Mouse (Mus musculus): ENCODE data around the gene Olfr640. TPM values are rescaled to one million over a fixed set of nuclear protein-coding genes. Genes with fewer than 3 reads are reported as not detected.

Olfr640 gene
- total and polyA plus RNA-seq, 3 experiments = not detected

DNA sequence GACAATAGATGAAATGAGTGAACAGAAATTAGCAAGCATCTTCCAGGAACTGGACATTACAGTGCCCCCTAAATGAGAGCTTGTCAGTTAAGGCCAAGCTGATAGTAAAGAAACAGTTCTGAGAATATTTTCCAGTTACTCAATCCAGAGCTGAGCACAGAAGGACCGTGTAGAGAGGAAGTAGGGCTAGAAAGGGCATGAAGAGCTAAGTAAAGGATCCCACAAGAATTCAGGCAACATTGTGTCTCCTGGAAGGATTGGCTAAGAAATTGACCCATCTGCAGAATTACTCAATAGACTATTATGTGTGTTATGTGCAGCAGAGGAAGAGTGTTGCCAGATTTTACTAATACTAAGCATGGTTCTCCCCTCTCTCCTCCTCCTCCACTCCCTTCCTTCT lies 53.6 kb downstream of the Olfr640 start:
- in situ Hi-C loops (cut with MboI; ENCODE audit: low pct_ligation_motif_present, low pct_unique_long_range_greater_than_20kb, low sequenced_read_pairs) (no loop called here), dilution Hi-C loops (cut with MboI; ENCODE audit: extremely low pct_ligation_motif_present, extremely low pct_unique_long_range_greater_than_20kb, low sequenced_read_pairs) (no loop called here)
- no peak overlapping the region for H3K27ac ChIP-seq (ENCODE audit: insufficient read depth, low read depth)
- no peaks in the 10 kb centered on the region for H3K9me3 ChIP-seq (replicated peaks; ENCODE audit: low read length)
- no peaks in the 10 kb centered on the region for H3K79me2 ChIP-seq (replicated peaks; ENCODE audit: control insufficient read depth, extremely low read depth, insufficient read depth, poor library complexity, severe bottlenecking)
- H3K4me3 ChIP-seq (replicated peaks in 1 of 3; ENCODE audit: low read depth in 2 of 3, low read length in 2 of 3, poor library complexity in 1 of 3) = no peak overlapping the region
- H3K9ac ChIP-seq (ENCODE audit: insufficient read depth, low read depth) = no peak overlapping the region
- DNase-seq (ENCODE audit: extremely low read depth) = no peak
- TF ChIP-seq KAT2A (IDR thresholded peaks at IDR 0.05; ENCODE audit: insufficient replicate concordance, low read length) = no peak
- TF ChIP-seq TCF12 (IDR thresholded peaks at IDR 0.05; ENCODE audit: low read depth, low read length) = no peak
- no peak for TF ChIP-seq NRF1 (IDR thresholded peaks at IDR 0.05; ENCODE audit: low read depth, low read length)
- TF ChIP-seq ZKSCAN1 (IDR thresholded peaks at IDR 0.05; ENCODE audit: borderline replicate concordance, low read depth, low read length) = no peak
- no peaks in the 10 kb centered on the region for H3K4me1 ChIP-seq (ENCODE audit: control insufficient read depth in 1 of 2, insufficient read depth in 2 of 2)
- no peak overlapping the region for H3K4me2 ChIP-seq (ENCODE audit: insufficient read depth, low read depth, poor library complexity, severe bottlenecking)
- peaks cover 4% of the 10 kb centered on the region for H3K27me3 ChIP-seq (replicated peaks)
- no peaks in the 10 kb centered on the region for H3K36me3 ChIP-seq (replicated peaks in 1 of 2; ENCODE audit: control insufficient read depth in 1 of 2, insufficient read depth in 1 of 2, low read length in 1 of 2)

DNA sequence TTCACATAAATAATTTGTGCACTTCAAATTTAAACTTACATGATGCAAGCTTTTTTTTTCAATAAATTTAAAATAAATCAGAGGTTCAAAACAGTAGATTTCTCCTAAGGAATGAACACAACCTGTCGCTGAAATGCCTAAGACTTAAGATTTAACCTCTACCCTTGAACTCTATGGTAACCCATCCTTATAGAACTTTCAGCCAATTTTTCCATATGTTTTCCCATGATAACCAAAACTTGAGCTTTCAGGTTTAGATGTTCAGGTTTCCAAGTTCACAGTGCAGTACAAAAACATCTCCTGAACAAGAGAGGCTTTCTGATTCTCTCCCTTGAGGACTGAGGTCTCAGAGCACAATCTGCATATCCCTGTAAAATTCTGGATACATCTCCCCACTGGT lies 54.5 kb downstream of the Olfr640 start, which contains the start of gene Olfr635:
Olfr635 (plus strand) TSS at position 301 of the 400 bp plus-strand sequence.
- H3K9ac ChIP-seq (ENCODE audit: insufficient read depth, low read depth) = no peak within 1 kb of the TSS
- no peak within 1 kb of the TSS for H3K27ac ChIP-seq (ENCODE audit: insufficient read depth, low read depth)
- H3K4me3 ChIP-seq (replicated peaks in 1 of 3; ENCODE audit: low read depth in 2 of 3, low read length in 2 of 3, poor library complexity in 1 of 3) = no peak within 1 kb of the TSS
- dilution Hi-C loops (cut with MboI; ENCODE audit: extremely low pct_ligation_motif_present, extremely low pct_unique_long_range_greater_than_20kb, low sequenced_read_pairs) = no loop called here
- H3K9me3 ChIP-seq (replicated peaks; ENCODE audit: low read length) = no peaks in the 10 kb centered on the region
- no peaks in the 10 kb centered on the region for H3K36me3 ChIP-seq (replicated peaks in 1 of 2; ENCODE audit: control insufficient read depth in 1 of 2, insufficient read depth in 1 of 2, low read length in 1 of 2)
- H3K27me3 ChIP-seq (replicated peaks) = peaks cover 4% of the 10 kb centered on the region
- no peaks in the 10 kb centered on the region for H3K79me2 ChIP-seq (replicated peaks; ENCODE audit: control insufficient read depth, extremely low read depth, insufficient read depth, poor library complexity, severe bottlenecking)
- no peak for DNase-seq (ENCODE audit: extremely low read depth)
- H3K4me1 ChIP-seq (ENCODE audit: control insufficient read depth in 1 of 2, insufficient read depth in 2 of 2) = no peaks in the 10 kb centered on the region
- no peak within 1 kb of the TSS for H3K4me2 ChIP-seq (ENCODE audit: insufficient read depth, low read depth, poor library complexity, severe bottlenecking)
- TF ChIP-seq ZMIZ1 (IDR thresholded peaks at IDR 0.05; ENCODE audit: low read depth, low read length) (no peak), TCF12 (IDR thresholded peaks at IDR 0.05; ENCODE audit: low read depth, low read length) (no peak), USF1 (IDR thresholded peaks at IDR 0.05; ENCODE audit: low read depth, low read length) (no peak), POLR2AphosphoS2 (IDR thresholded peaks at IDR 0.05; ENCODE audit: low read depth, low read length) (no peak), USF2 (conservative IDR thresholded peaks at IDR 0.05; ENCODE audit: low read depth, low read length) (no peak), MAX (IDR thresholded peaks at IDR 0.05; ENCODE audit: low read length) (no peak), IRF4 (IDR thresholded peaks at IDR 0.05; ENCODE audit: low read depth, low read length) (no peak), HCFC1 (IDR thresholded peaks at IDR 0.05; ENCODE audit: low read depth, low read length) (no peak), NRF1 (IDR thresholded peaks at IDR 0.05; ENCODE audit: low read depth, low read length) (no peak), E2F4 (IDR thresholded peaks at IDR 0.05; ENCODE audit: insufficient replicate concordance, low read depth, low read length) (no peak), EP300 (IDR thresholded peaks at IDR 0.05; ENCODE audit: low read length) (no peak), CHD2 (IDR thresholded peaks at IDR 0.05; ENCODE audit: low read length) (no peak), SIN3A (IDR thresholded peaks at IDR 0.05; ENCODE audit: low read length) (no peak), TBP (conservative IDR thresholded peaks at IDR 0.05; ENCODE audit: low read depth, low read length) (no peak), ETS1 (conservative IDR thresholded peaks at IDR 0.05; ENCODE audit: low read depth, low read length) (no peak), CHD1 (IDR thresholded peaks at IDR 0.05; ENCODE audit: low read depth, low read length) (no peak), UBTF (IDR thresholded peaks at IDR 0.05; ENCODE audit: low read depth, low read length) (no peak), ELF1 (IDR thresholded peaks at IDR 0.05; ENCODE audit: low read depth, low read length) (no peak), RAD21 (IDR thresholded peaks at IDR 0.05; ENCODE audit: low read depth, low read length) (no peak), MYC (IDR thresholded peaks at IDR 0.05; ENCODE audit: low read depth, low read length) (no peak)
- in situ Hi-C loops (cut with MboI; ENCODE audit: low pct_ligation_motif_present, low pct_unique_long_range_greater_than_20kb, low sequenced_read_pairs) = no loop called here

Other genes starting within 250 kb of the Olfr640 start
Only the 20 nearest of the 31 such genes appear.
- gene Olfr66, start 139.3 kb downstream of the Olfr640 start, total RNA-seq (2012; rRNA removed) = not detected in 2 replicates
- not detected in 2 replicates for gene Olfr66, start 139.3 kb downstream of the Olfr640 start, total RNA-seq (2014; rRNA removed)
- not detected in 2 replicates for gene Olfr66, start 139.3 kb downstream of the Olfr640 start, polyA plus RNA-seq (2012; ENCODE audit: insufficient read length, low read depth)
- not detected in 2 replicates for gene Olfr64, start 131.1 kb downstream of the Olfr640 start, total RNA-seq (2012; rRNA removed)
- gene Olfr64, start 131.1 kb downstream of the Olfr640 start, total RNA-seq (2014; rRNA removed) = not detected in 2 replicates
- gene Olfr64, start 131.1 kb downstream of the Olfr640 start, polyA plus RNA-seq (2012; ENCODE audit: insufficient read length, low read depth) = not detected in 2 replicates
- gene Olfr65, start 122.1 kb downstream of the Olfr640 start, total RNA-seq (2012; rRNA removed) = not detected in 2 replicates
- gene Olfr65, start 122.1 kb downstream of the Olfr640 start, total RNA-seq (2014; rRNA removed) = not detected in 2 replicates
- gene Olfr65, start 122.1 kb downstream of the Olfr640 start, polyA plus RNA-seq (2012; ENCODE audit: insufficient read length, low read depth) = not detected in 2 replicates
- not detected in 2 replicates for gene Olfr631, start 96.7 kb downstream of the Olfr640 start, total RNA-seq (2012; rRNA removed)
- gene Olfr631, start 96.7 kb downstream of the Olfr640 start, total RNA-seq (2014; rRNA removed) = not detected in 2 replicates
- not detected in 2 replicates for gene Olfr631, start 96.7 kb downstream of the Olfr640 start, polyA plus RNA-seq (2012; ENCODE audit: insufficient read length, low read depth)
- not detected in 2 replicates for gene Olfr632, start 91.2 kb downstream of the Olfr640 start, total RNA-seq (2012; rRNA removed)
- gene Olfr632, start 91.2 kb downstream of the Olfr640 start, total RNA-seq (2014; rRNA removed) = not detected in 2 replicates
- not detected in 2 replicates for gene Olfr632, start 91.2 kb downstream of the Olfr640 start, polyA plus RNA-seq (2012; ENCODE audit: insufficient read length, low read depth)
- gene Olfr633, start 81.1 kb downstream of the Olfr640 start, total RNA-seq (2012; rRNA removed) = not detected in 2 replicates
- not detected in 2 replicates for gene Olfr633, start 81.1 kb downstream of the Olfr640 start, total RNA-seq (2014; rRNA removed)
- gene Olfr633, start 81.1 kb downstream of the Olfr640 start, polyA plus RNA-seq (2012; ENCODE audit: insufficient read length, low read depth) = not detected in 2 replicates
- not detected in 2 replicates for gene Olfr635, start 54.4 kb downstream of the Olfr640 start, total RNA-seq (2012; rRNA removed)
- not detected in 2 replicates for gene Olfr635, start 54.4 kb downstream of the Olfr640 start, total RNA-seq (2014; rRNA removed)
- gene Olfr635, start 54.4 kb downstream of the Olfr640 start, polyA plus RNA-seq (2012; ENCODE audit: insufficient read length, low read depth) = 0.03 TPM in 1 of 2 replicates, not detected in the other
- not detected in 2 replicates for gene Olfr638, start 26.8 kb downstream of the Olfr640 start, total RNA-seq (2012; rRNA removed)
- not detected in 2 replicates for gene Olfr638, start 26.8 kb downstream of the Olfr640 start, total RNA-seq (2014; rRNA removed)
- gene Olfr638, start 26.8 kb downstream of the Olfr640 start, polyA plus RNA-seq (2012; ENCODE audit: insufficient read length, low read depth) = not detected in 2 replicates
- not detected in 2 replicates for gene Olfr639, start 8.3 kb downstream of the Olfr640 start, total RNA-seq (2012; rRNA removed)
- gene Olfr639, start 8.3 kb downstream of the Olfr640 start, total RNA-seq (2014; rRNA removed) = not detected in 2 replicates
- not detected in 2 replicates for gene Olfr639, start 8.3 kb downstream of the Olfr640 start, polyA plus RNA-seq (2012; ENCODE audit: insufficient read length, low read depth)
- not detected in 2 replicates for gene Olfr641, start 9.9 kb upstream of the Olfr640 start, total RNA-seq (2012; rRNA removed)
- gene Olfr641, start 9.9 kb upstream of the Olfr640 start, total RNA-seq (2014; rRNA removed) = not detected in 2 replicates
- not detected in 2 replicates for gene Olfr641, start 9.9 kb upstream of the Olfr640 start, polyA plus RNA-seq (2012; ENCODE audit: insufficient read length, low read depth)
- not detected in 2 replicates for gene Olfr642, start 27.1 kb upstream of the Olfr640 start, total RNA-seq (2012; rRNA removed)
- gene Olfr642, start 27.1 kb upstream of the Olfr640 start, total RNA-seq (2014; rRNA removed) = not detected in 2 replicates
- not detected in 2 replicates for gene Olfr642, start 27.1 kb upstream of the Olfr640 start, polyA plus RNA-seq (2012; ENCODE audit: insufficient read length, low read depth)
- gene 4930516K23Rik, start 35.9 kb upstream of the Olfr640 start, total RNA-seq (2012; rRNA removed) = not detected in 2 replicates
- not detected in 2 replicates for gene 4930516K23Rik, start 35.9 kb upstream of the Olfr640 start, total RNA-seq (2014; rRNA removed)
- 0.04 TPM in 1 of 2 replicates, not detected in the other for gene 4930516K23Rik, start 35.9 kb upstream of the Olfr640 start, polyA plus RNA-seq (2012; ENCODE audit: insufficient read length, low read depth)
- not detected in 2 replicates for gene Olfr644, start 46.3 kb upstream of the Olfr640 start, total RNA-seq (2012; rRNA removed)
- not detected in 2 replicates for gene Olfr644, start 46.3 kb upstream of the Olfr640 start, total RNA-seq (2014; rRNA removed)
- not detected in 2 replicates for gene Olfr644, start 46.3 kb upstream of the Olfr640 start, polyA plus RNA-seq (2012; ENCODE audit: insufficient read length, low read depth)
- gene Olfr645, start 59.9 kb upstream of the Olfr640 start, total RNA-seq (2012; rRNA removed) = not detected in 2 replicates
- gene Olfr645, start 59.9 kb upstream of the Olfr640 start, total RNA-seq (2014; rRNA removed) = not detected in 2 replicates
- not detected in 2 replicates for gene Olfr645, start 59.9 kb upstream of the Olfr640 start, polyA plus RNA-seq (2012; ENCODE audit: insufficient read length, low read depth)
- not detected in 2 replicates for gene Olfr646, start 79.3 kb upstream of the Olfr640 start, total RNA-seq (2012; rRNA removed)
- gene Olfr646, start 79.3 kb upstream of the Olfr640 start, total RNA-seq (2014; rRNA removed) = not detected in 2 replicates
- gene Olfr646, start 79.3 kb upstream of the Olfr640 start, polyA plus RNA-seq (2012; ENCODE audit: insufficient read length, low read depth) = not detected in 2 replicates
- gene Ubqln5, start 104.3 kb upstream of the Olfr640 start, total RNA-seq (2012; rRNA removed) = not detected in 2 replicates
- not detected in 2 replicates for gene Ubqln5, start 104.3 kb upstream of the Olfr640 start, total RNA-seq (2014; rRNA removed)
- gene Ubqln5, start 104.3 kb upstream of the Olfr640 start, polyA plus RNA-seq (2012; ENCODE audit: insufficient read length, low read depth) = not detected in 2 replicates
- gene Olfr643, start 111.8 kb upstream of the Olfr640 start, total RNA-seq (2012; rRNA removed) = not detected in 2 replicates
- not detected in 2 replicates for gene Olfr643, start 111.8 kb upstream of the Olfr640 start, total RNA-seq (2014; rRNA removed)
- gene Olfr643, start 111.8 kb upstream of the Olfr640 start, polyA plus RNA-seq (2012; ENCODE audit: insufficient read length, low read depth) = not detected in 2 replicates
- not detected in 2 replicates for gene Ubqln3, start 117.7 kb upstream of the Olfr640 start, total RNA-seq (2012; rRNA removed)
- gene Ubqln3, start 117.7 kb upstream of the Olfr640 start, total RNA-seq (2014; rRNA removed) = not detected in 2 replicates
- not detected in 2 replicates for gene Ubqln3, start 117.7 kb upstream of the Olfr640 start, polyA plus RNA-seq (2012; ENCODE audit: insufficient read length, low read depth)
- gene Ubqlnl, start 125.0 kb upstream of the Olfr640 start, total RNA-seq (2012; rRNA removed) = not detected in 2 replicates
- not detected in 2 replicates for gene Ubqlnl, start 125.0 kb upstream of the Olfr640 start, total RNA-seq (2014; rRNA removed)
- not detected in 2 replicates for gene Ubqlnl, start 125.0 kb upstream of the Olfr640 start, polyA plus RNA-seq (2012; ENCODE audit: insufficient read length, low read depth)
- gene Olfm5, start 139.3 kb upstream of the Olfr640 start, total RNA-seq (2012; rRNA removed) = not detected in 2 replicates
- gene Olfm5, start 139.3 kb upstream of the Olfr640 start, total RNA-seq (2014; rRNA removed) = not detected in 2 replicates
- not detected in 2 replicates for gene Olfm5, start 139.3 kb upstream of the Olfr640 start, polyA plus RNA-seq (2012; ENCODE audit: insufficient read length, low read depth)